Mouse (Mus musculus) heart, embryonic 12.5 days (tissue): ENCODE results near the gene Fkbp10. TPM values are rescaled to one million over a fixed set of nuclear protein-coding genes. Genes with fewer than 3 reads are reported as not detected.

Experiments used
- ATAC-seq: fragments of 200-750 bp; cut with Nextera tagmentation; 2 replicates; pipeline ENCODE4 v1.8.0; 2017; ENCODE audit warnings: moderate TSS enrichment, moderate library complexity; ENCODE audit not compliant: insufficient number of reproducible peaks, low FRiP score
- H3K27ac ChIP-seq: fragments of 300-500 bp; sonication (generic); 2 replicates; pipeline ENCODE4 v1.5.1; 2016; ENCODE audit warnings: mild to moderate bottlenecking, moderate library complexity; ENCODE audit not compliant: poor library complexity, severe bottlenecking
- H3K27me3 ChIP-seq: fragments of 300-500 bp; sonication (generic); replicated peaks from 2 replicates; pipeline ENCODE4 v1.6.1; 2016; ENCODE audit warnings: mild to moderate bottlenecking, moderate library complexity
- H3K36me3 ChIP-seq: fragments of 300-500 bp; sonication (generic); 2 replicates; pipeline ENCODE4 v1.6.1; 2016; ENCODE audit warnings: mild to moderate bottlenecking, moderate library complexity
- H3K4me1 ChIP-seq: fragments of 300-500 bp; sonication (generic); replicated peaks from 2 replicates; pipeline ENCODE4 v1.6.1; 2016; ENCODE audit warnings: mild to moderate bottlenecking
- H3K4me2 ChIP-seq: fragments of 300-500 bp; sonication (generic); 2 replicates; pipeline ENCODE4 v1.6.1; 2016; ENCODE audit warnings: mild to moderate bottlenecking, moderate library complexity
- H3K4me3 ChIP-seq: fragments of 300-500 bp; sonication (generic); 2 replicates; pipeline ENCODE4 v1.5.1; 2016; ENCODE audit warnings: mild to moderate bottlenecking
- H3K9ac ChIP-seq: fragments of 300-500 bp; sonication (generic); 2 replicates; pipeline ENCODE4 v1.6.1; 2016; ENCODE audit warnings: mild to moderate bottlenecking, moderate library complexity
- H3K9me3 ChIP-seq: fragments of 300-500 bp; sonication (generic); replicated peaks from 2 replicates; pipeline ENCODE4 v1.6.1; 2016; ENCODE audit warnings: mild to moderate bottlenecking, moderate library complexity
- WGBS: fragments of 180-500 bp; shearing (Covaris S2); methylation state at CpG from one replicate; pipeline ENCODE4 v1.1.7; 2016; 5-methylcytosine and 5-hydroxymethylcytosine counted together
- polyA plus RNA-seq: library from polyadenylated mRNA; unstranded; fragments of >200 nt; fragmentation: Nextera tagmentation; extraction: Ambion mirVana; gene quantifications from 2 replicates; pipeline ENCODE4 v1.2.1, GENCODE M21; 2016

Fkbp10 gene
- polyA plus RNA-seq, 1 experiment from 2014 or later: 124 TPM

DNA sequence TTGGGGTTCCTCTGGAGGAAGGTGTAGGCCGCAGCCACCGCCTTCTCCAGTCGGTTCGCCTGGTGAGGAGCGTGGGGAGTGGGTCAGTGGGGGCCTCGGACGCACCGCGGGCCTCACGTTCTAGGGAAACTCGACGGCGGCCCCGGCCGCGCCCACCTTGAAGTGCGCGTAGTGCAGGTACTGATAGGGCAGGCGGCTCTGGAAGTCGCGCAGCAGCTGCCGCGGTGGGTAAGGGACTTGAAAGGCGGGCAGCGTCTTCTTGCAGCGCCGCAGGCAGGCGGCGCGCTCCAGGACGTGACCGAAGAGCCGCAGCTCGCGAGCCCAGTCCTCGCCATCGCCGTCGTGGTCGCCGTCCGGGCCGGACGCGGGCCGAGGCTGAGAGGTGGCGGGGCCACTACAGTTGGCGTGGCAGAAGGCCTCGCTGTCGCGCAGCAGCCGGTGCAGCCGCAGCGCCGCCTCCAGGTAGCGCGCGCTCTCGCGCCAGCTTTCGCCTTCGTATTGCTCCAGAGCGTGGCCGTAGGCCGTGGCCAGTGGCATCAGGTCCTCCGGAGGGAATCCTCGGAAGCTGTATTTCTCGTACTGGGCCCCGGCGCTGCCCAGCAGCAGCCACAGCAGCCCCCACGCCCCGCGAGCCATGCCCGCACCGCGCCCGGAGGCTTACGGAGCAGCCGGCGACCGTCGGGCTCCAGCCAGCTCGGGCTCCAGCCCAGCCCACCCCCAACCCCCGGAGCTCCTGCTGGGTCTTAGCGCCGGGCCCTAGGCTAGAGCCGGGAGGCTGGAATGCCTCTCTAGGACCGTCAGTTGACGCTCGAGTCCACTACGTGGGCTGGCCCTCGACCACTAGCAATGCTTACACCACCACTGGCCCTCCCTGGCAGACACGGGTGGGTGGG is 1.2 kb upstream of the Fkbp10 start, which contains the start of gene P3h4:
Gene P3h4 (minus strand): TSS at position 816 of the 893 bp plus-strand sequence.
- peak within 1 kb of the TSS; percentile 76 for H3K4me3 ChIP-seq
- H3K27me3 ChIP-seq: no peaks in the 10 kb centered on the region
- peak within 1 kb of the TSS; percentile 94 for H3K27ac ChIP-seq
- 1% methylated on average over 91 of the region's 93 CpGs for WGBS
- H3K9ac ChIP-seq: peak within 1 kb of the TSS; percentile 90
- peaks cover 25% of the 10 kb centered on the region for H3K36me3 ChIP-seq
- no peaks in the 10 kb centered on the region for H3K9me3 ChIP-seq
- peaks cover 42% of the 10 kb centered on the region for H3K4me1 ChIP-seq
- peak within 1 kb of the TSS; percentile 82 for H3K4me2 ChIP-seq
- ATAC-seq: peak; percentile 92

DNA sequence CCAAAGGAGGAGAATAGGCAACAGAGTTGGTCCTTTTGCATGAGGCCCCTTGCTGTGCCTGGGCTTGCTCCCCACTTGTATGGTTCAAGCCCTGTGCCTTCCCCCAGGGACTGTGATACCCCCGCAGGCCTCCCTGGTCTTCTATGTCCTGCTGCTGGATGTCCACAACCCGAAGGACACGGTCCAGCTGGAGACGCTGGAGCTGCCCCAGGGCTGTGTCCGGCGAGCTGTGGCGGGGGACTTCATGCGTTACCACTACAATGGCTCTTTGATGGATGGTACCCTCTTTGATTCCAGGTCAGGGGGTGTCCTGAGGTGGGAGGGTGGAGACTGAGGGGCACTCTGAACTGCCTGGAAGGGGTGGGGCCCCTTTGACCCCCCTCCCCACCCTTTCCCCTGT is 6.0 kb downstream of the Fkbp10 start:
- Histone ChIP-seq H3K4me2 (no peak overlapping the region), H3K4me3 (no peak overlapping the region), H3K9me3 (no peaks in the 10 kb centered on the region), H3K27ac (no peak overlapping the region), H3K27me3 (no peaks in the 10 kb centered on the region), H3K36me3 (peaks cover 52% of the 10 kb centered on the region), H3K4me1 (peaks cover 25% of the 10 kb centered on the region), H3K9ac (no peak overlapping the region)
- no peak for ATAC-seq
- 81% methylated on average over 8 of the region's 8 CpGs for WGBS

DNA sequence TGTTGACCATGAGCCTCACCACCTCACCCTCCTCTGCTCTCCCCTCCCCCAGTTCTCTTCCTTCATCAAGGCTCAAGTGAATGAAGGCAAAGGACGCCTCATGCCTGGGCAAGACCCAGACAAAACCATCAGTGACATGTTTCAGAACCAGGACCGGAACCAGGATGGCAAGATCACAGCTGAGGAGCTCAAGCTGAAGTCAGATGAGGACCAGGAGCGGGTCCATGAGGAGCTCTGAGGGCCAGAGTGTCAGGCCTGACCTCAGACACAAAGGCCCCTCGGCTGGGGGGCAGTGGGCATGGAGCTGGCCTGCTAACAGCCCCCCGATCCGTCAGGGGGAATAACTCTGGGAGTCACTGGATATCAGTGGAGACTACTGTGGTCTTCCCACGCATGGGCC is 8.3 kb downstream of the Fkbp10 start:
- Histone ChIP-seq H3K9me3 (no peaks in the 10 kb centered on the region), H3K4me1 (peaks cover 22% of the 10 kb centered on the region), H3K27me3 (no peaks in the 10 kb centered on the region), H3K4me2 (no peak overlapping the region), H3K4me3 (no peak overlapping the region), H3K9ac (no peak overlapping the region), H3K36me3 (peaks cover 52% of the 10 kb centered on the region), H3K27ac (no peak overlapping the region)
- 93% methylated on average over 7 of the region's 7 CpGs for whole genome bisulfite sequencing
- no peak for ATAC-seq

DNA sequence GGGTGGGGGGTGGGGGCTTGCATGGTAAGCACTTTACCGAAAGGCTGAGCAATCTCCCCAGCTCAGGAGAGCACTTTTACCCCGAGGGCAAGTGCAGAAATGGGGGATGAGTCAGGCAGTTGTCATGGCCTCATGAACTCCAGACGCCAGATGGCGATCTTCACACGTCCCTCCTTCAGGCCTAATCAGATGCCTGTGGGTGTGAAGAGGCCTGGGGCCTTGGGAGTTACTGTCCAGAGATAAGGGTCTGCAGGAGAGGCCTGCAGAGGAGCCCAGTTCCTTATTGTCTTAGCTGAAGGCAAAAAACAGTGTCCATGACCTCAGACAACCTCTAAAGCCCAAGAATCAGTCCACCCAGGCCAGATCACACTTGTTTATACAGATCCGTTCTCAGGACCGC is 10.4 kb downstream of the Fkbp10 start:
- no peak overlapping the region for H3K4me3 ChIP-seq
- no peak overlapping the region for H3K27ac ChIP-seq
- whole genome bisulfite sequencing: 9% methylated on average over 7 of the region's 7 CpGs
- H3K9ac ChIP-seq: 0 out of 2 replicates have a peak overlapping the region, but pooled peaks have one; percentile 27
- peaks cover 42% of the 10 kb centered on the region for H3K4me1 ChIP-seq
- H3K9me3 ChIP-seq: no peaks in the 10 kb centered on the region
- peak; percentile 48; the same call in 1 of the 2 replicates for ATAC-seq
- H3K27me3 ChIP-seq: no peaks in the 10 kb centered on the region
- no peak overlapping the region for H3K4me2 ChIP-seq
- peaks cover 57% of the 10 kb centered on the region for H3K36me3 ChIP-seq

DNA sequence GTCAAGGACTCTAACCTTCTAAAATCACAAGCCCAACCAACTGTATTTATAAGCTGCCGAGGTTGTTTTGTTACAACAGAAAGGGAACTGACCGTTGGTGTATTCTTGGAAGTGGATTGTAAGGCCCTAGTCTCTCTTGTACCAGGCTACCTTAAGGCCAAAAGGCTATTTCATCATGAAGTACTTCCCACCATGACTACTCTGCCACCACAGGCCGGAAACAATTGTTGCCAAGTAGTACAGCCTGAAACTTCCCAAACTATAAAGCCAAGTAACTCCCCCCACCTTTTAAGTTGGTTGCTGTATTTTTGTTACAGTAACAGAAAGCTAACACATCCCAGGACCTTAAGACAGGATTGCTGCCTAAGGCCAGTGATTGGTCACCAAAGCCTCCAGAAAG is 11.3 kb downstream of the Fkbp10 start:
- WGBS: 78% methylated on average over 3 of the region's 3 CpGs
- Histone ChIP-seq H3K27ac (no peak overlapping the region), H3K4me1 (peaks cover 52% of the 10 kb centered on the region), H3K4me3 (no peak overlapping the region), H3K9ac (no peak overlapping the region), H3K4me2 (no peak overlapping the region), H3K27me3 (no peaks in the 10 kb centered on the region), H3K36me3 (peaks cover 50% of the 10 kb centered on the region), H3K9me3 (no peaks in the 10 kb centered on the region)
- ATAC-seq: no peak

DNA sequence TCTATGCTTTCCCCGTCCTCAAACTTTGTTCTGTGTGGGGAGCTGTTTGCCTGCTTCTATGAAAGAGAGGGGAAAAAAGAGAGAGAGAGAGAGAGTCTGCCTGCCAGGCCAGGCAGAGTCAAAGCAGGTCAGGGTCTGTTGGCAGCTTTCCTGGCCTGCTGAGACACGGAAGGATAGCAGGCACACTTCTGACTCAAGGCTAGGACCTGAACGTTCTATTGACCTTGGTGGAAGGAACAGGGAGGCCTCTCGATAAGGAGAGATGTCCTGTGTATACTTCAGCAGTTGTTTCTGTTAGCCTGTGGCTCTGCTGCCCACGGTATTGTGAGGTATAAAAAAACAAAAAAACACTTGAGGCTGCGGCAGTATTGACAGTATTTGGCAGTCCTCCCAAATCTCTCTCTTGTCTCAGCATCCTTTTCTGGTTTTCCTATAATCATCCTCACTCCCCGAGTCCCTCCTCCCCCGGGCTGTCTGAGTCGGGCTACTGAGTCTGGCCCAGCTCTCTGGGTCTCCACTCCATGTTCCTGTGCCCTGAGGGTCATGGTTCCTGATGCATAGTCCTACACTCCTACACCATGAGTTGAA is 13.2 kb downstream of the Fkbp10 start:
- no peak overlapping the region; the same call in 1 of the 2 replicates for H3K9ac ChIP-seq
- no peak for ATAC-seq
- H3K4me3 ChIP-seq: no peak overlapping the region
- H3K9me3 ChIP-seq: no peaks in the 10 kb centered on the region
- WGBS: 37% methylated on average over 9 of the region's 9 CpGs
- peaks cover 60% of the 10 kb centered on the region for H3K4me1 ChIP-seq
- no peaks in the 10 kb centered on the region for H3K27me3 ChIP-seq
- peak overlapping the region; percentile 80 for H3K27ac ChIP-seq
- H3K4me2 ChIP-seq: 0 out of 2 replicates have a peak overlapping the region, but pooled peaks have one; percentile 2
- H3K36me3 ChIP-seq: peaks cover 42% of the 10 kb centered on the region

DNA sequence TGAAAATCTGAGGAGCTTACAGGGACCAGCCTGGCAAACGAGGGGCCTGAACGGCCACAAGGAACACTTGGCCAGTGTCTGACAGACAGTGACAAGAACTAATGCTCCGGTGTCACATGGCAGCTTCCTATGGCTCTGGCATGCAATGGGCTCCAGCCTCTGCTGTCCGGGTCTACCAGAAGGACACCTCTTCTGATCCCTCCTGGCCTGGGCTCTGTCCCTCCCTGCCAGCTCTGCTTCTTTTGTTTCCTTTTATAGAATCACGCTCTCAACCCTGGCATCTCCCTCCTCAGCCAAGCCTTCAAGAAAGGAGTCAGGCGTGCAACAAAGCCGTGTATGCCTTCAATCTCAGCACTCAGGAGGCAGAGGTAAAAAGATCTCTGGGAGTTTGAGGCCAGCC is 14.6 kb downstream of the Fkbp10 start:
- peaks cover 41% of the 10 kb centered on the region for H3K36me3 ChIP-seq
- H3K27ac ChIP-seq: peak overlapping the region; percentile 80
- 55% methylated on average over 7 of the region's 7 CpGs for WGBS
- H3K9ac ChIP-seq: peak overlapping the region; percentile 23; the same call in 1 of the 2 replicates
- H3K27me3 ChIP-seq: no peaks in the 10 kb centered on the region
- H3K4me1 ChIP-seq: peaks cover 60% of the 10 kb centered on the region
- no peak overlapping the region for H3K4me3 ChIP-seq
- no peaks in the 10 kb centered on the region for H3K9me3 ChIP-seq
- ATAC-seq: no peak
- H3K4me2 ChIP-seq: no peak overlapping the region

DNA sequence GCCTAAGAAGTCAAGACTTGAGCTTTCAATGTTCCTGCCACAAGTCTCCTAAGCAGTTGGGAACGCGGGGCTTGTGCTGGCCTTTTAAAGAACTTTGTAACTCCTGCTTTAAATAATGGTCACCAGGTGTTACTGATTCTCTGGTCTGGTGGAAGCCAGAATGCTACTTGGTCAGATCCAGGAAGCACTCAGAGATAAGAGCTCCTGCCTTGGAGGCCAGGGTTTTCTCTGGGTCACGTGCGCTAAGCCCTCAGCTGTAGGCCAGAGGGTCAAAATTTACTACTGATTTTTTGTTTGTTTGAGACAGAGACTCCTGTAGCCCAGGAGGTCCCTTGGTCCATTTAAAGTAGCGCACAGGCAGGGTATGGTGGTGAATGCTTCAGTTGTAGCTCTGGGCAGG is 16.5 kb downstream of the Fkbp10 start:
- H3K9me3 ChIP-seq: no peaks in the 10 kb centered on the region
- no peak for ATAC-seq
- H3K9ac ChIP-seq: no peak overlapping the region
- WGBS: 63% methylated on average over 5 of the region's 5 CpGs
- H3K4me2 ChIP-seq: no peak overlapping the region
- no peak overlapping the region for H3K4me3 ChIP-seq
- H3K27ac ChIP-seq: 0 out of 2 replicates have a peak overlapping the region, but pooled peaks have one; percentile 1
- peaks cover 60% of the 10 kb centered on the region for H3K36me3 ChIP-seq
- H3K4me1 ChIP-seq: peaks cover 46% of the 10 kb centered on the region
- H3K27me3 ChIP-seq: no peaks in the 10 kb centered on the region

DNA sequence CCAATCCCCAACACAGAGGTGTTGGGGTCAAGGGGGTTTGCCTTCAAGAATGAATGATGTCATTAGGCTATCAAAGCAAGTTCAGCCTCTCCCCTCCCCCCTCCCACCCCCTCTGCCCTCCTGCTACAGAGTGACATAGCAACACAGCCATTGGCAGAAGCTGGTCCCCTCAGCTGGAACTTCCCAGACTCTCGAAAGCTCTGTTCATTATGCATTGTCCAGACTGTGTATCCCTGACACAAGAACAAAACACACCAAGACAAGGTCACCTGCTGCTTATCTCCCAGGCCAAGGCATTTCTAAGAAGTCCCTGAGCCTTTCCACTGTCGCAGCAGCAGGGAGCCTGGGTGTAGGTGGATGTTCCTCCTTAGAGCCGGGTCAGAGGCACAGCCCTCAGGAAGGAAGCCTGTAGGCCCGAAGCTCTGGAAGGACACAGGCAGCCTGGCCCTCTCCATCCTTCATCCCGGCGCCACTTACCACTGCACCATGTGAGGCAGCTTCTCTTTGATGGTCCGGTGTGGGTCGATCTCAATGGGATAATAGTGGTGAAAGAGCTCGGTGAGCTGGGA is 20.3 kb downstream of the Fkbp10 start:
- ATAC-seq: no peak
- H3K9me3 ChIP-seq: no peaks in the 10 kb centered on the region
- WGBS: 80% methylated on average over 9 of the region's 9 CpGs
- H3K36me3 ChIP-seq: peaks cover 67% of the 10 kb centered on the region
- H3K4me2 ChIP-seq: no peak overlapping the region
- H3K4me1 ChIP-seq: peaks cover 27% of the 10 kb centered on the region
- no peak overlapping the region for H3K9ac ChIP-seq
- H3K4me3 ChIP-seq: no peak overlapping the region
- H3K27ac ChIP-seq: no peak overlapping the region
- no peaks in the 10 kb centered on the region for H3K27me3 ChIP-seq

DNA sequence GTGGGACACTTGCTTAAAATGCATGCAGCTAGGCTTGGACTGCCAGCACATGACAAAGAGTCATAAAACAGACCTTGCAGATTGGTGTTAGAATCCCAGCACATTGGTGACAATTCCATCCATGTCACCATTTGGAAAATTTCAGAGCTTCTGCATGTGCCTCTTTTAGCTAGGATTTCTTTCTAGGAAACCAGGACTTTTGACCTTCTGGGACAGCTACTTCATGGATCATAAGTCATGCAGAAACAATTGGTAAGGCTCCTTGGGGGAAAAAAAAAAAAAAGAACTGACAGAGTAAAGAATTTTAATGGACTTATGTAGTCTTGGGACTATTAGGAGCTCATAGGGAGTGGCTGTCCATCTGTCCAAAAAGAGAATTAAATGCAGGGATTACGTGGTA is 22.4 kb downstream of the Fkbp10 start:
- no peak overlapping the region for H3K4me3 ChIP-seq
- no peaks in the 10 kb centered on the region for H3K27me3 ChIP-seq
- no peak overlapping the region for H3K4me2 ChIP-seq
- peaks cover 13% of the 10 kb centered on the region for H3K4me1 ChIP-seq
- WGBS: 83% methylated on average over 1 of the region's 1 CpGs
- ATAC-seq: no peak
- H3K27ac ChIP-seq: no peak overlapping the region
- H3K9ac ChIP-seq: no peak overlapping the region
- peaks cover 60% of the 10 kb centered on the region for H3K36me3 ChIP-seq
- H3K9me3 ChIP-seq: no peaks in the 10 kb centered on the region
